Mouse (Mus musculus): ENCODE measurements around the gene Fgd5. TPM values are rescaled to one million over a fixed set of nuclear protein-coding genes. Genes with fewer than 3 reads are reported as not detected.

Fgd5 gene
- polyA plus RNA-seq, 1 experiment = not detected

- Histone ChIP-seq H3K4me3 (no peak overlapping the region), H3ac (ENCODE audit: control insufficient read depth, insufficient read length) (no peak overlapping the region), H3K4me2 (ENCODE audit: low read depth) (no peak overlapping the region), H3K36me3 (ENCODE audit: control insufficient read depth, insufficient read depth) (no peaks in the 10 kb centered on the region), H3K27me3 (ENCODE audit: control insufficient read depth, insufficient read depth, insufficient read length) (peaks cover 72% of the 10 kb centered on the region), H3K79me2 (ENCODE audit: control insufficient read depth, insufficient read depth) (no peaks in the 10 kb centered on the region)
- TF ChIP-seq USF1 (IDR thresholded peaks at IDR 0.05; ENCODE audit: low read depth) = no peak
- TF ChIP-seq REST (IDR thresholded peaks at IDR 0.05; ENCODE audit: insufficient read depth, insufficient read length) = no peak
- TF ChIP-seq TCF12 (IDR thresholded peaks at IDR 0.05; ENCODE audit: insufficient read depth, poor library complexity, severe bottlenecking) = no peak
- TF ChIP-seq E2F4 (IDR thresholded peaks at IDR 0.05; ENCODE audit: insufficient read depth) = no peak
- TF ChIP-seq SRF (IDR thresholded peaks at IDR 0.05; ENCODE audit: control insufficient read depth, insufficient read length, low read depth) = no peak
- no peak for TF ChIP-seq MYOD1 (IDR thresholded peaks at IDR 0.05; ENCODE audit: control insufficient read depth in 1 of 3, insufficient read length in 2 of 3, low read depth in 2 of 3)
- no peak for TF ChIP-seq MAX (IDR thresholded peaks at IDR 0.05; ENCODE audit: low read depth)
- TF ChIP-seq CEBPB (IDR thresholded peaks at IDR 0.05; ENCODE audit: insufficient read depth, poor library complexity, severe bottlenecking) = no peak
- TF ChIP-seq MYOG (IDR thresholded peaks at IDR 0.05; ENCODE audit: control insufficient read depth in 1 of 3, insufficient read depth in 1 of 3, insufficient read length in 2 of 3, low read depth in 2 of 3) = no peak
- no peak for TF ChIP-seq TCF3 (IDR thresholded peaks at IDR 0.05; ENCODE audit: insufficient read length, low read depth)
- no peak for TF ChIP-seq POLR2AphosphoS2 (IDR thresholded peaks at IDR 0.05; ENCODE audit: insufficient read length, low read depth)
- TF ChIP-seq POLR2A (IDR thresholded peaks at IDR 0.05; ENCODE audit: insufficient read length, low read depth) = no peak
These were observed 85.4 kb downstream of the Fgd5 start for GRCm38 (mm10) chr6:92064101-92064500.

- Histone ChIP-seq H3K79me2 (ENCODE audit: control insufficient read depth, insufficient read depth) (no peaks in the 10 kb centered on the region), H3K36me3 (ENCODE audit: control insufficient read depth, insufficient read depth) (no peaks in the 10 kb centered on the region), H3ac (ENCODE audit: control insufficient read depth, insufficient read length) (no peak overlapping the region), H3K27me3 (ENCODE audit: control insufficient read depth, insufficient read depth, insufficient read length) (peaks cover 78% of the 10 kb centered on the region), H3K4me2 (ENCODE audit: low read depth) (no peak overlapping the region), H3K4me3 (no peak overlapping the region)
- TF ChIP-seq SRF (IDR thresholded peaks at IDR 0.05; ENCODE audit: control insufficient read depth, insufficient read length, low read depth) (no peak), POLR2AphosphoS2 (IDR thresholded peaks at IDR 0.05; ENCODE audit: insufficient read length, low read depth) (no peak), TCF12 (IDR thresholded peaks at IDR 0.05; ENCODE audit: insufficient read depth, poor library complexity, severe bottlenecking) (no peak), CEBPB (IDR thresholded peaks at IDR 0.05; ENCODE audit: insufficient read depth, poor library complexity, severe bottlenecking) (no peak), MYOD1 (IDR thresholded peaks at IDR 0.05; ENCODE audit: control insufficient read depth in 1 of 3, insufficient read length in 2 of 3, low read depth in 2 of 3) (peak in 1 of 3 experiments; percentile 24), POLR2A (IDR thresholded peaks at IDR 0.05; ENCODE audit: insufficient read length, low read depth) (no peak)
These were observed 87.2 kb downstream of the Fgd5 start for GRCm38 (mm10) chr6:92065721-92066496.

GRCm38 (mm10) chr6:92067146-92067790 is 88.6 kb downstream of the Fgd5 start:
- TF ChIP-seq MYOG (IDR thresholded peaks at IDR 0.05; ENCODE audit: control insufficient read depth in 1 of 3, insufficient read depth in 1 of 3, insufficient read length in 2 of 3, low read depth in 2 of 3) (no peak), MYOD1 (IDR thresholded peaks at IDR 0.05; ENCODE audit: control insufficient read depth in 1 of 3, insufficient read length in 2 of 3, low read depth in 2 of 3) (no peak), E2F4 (IDR thresholded peaks at IDR 0.05; ENCODE audit: insufficient read depth) (no peak), MAX (IDR thresholded peaks at IDR 0.05; ENCODE audit: low read depth) (no peak), TCF3 (IDR thresholded peaks at IDR 0.05; ENCODE audit: insufficient read length, low read depth) (no peak), REST (IDR thresholded peaks at IDR 0.05; ENCODE audit: insufficient read depth, insufficient read length) (no peak), SRF (IDR thresholded peaks at IDR 0.05; ENCODE audit: control insufficient read depth, insufficient read length, low read depth) (no peak)
- Histone ChIP-seq H3K36me3 (ENCODE audit: control insufficient read depth, insufficient read depth) (no peaks in the 10 kb centered on the region), H3K79me2 (ENCODE audit: control insufficient read depth, insufficient read depth) (no peaks in the 10 kb centered on the region), H3K4me3 (no peak overlapping the region), H3K27me3 (ENCODE audit: control insufficient read depth, insufficient read depth, insufficient read length) (peaks cover 76% of the 10 kb centered on the region), H3K4me2 (ENCODE audit: low read depth) (no peak overlapping the region), H3ac (ENCODE audit: control insufficient read depth, insufficient read length) (no peak overlapping the region)

GRCm38 (mm10) chr6:92071121-92071839 is 92.6 kb downstream of the Fgd5 start:
- Histone ChIP-seq H3K79me2 (ENCODE audit: control insufficient read depth, insufficient read depth) (no peaks in the 10 kb centered on the region), H3K27me3 (ENCODE audit: control insufficient read depth, insufficient read depth, insufficient read length) (peaks cover 69% of the 10 kb centered on the region), H3K4me3 (no peak overlapping the region), H3K36me3 (ENCODE audit: control insufficient read depth, insufficient read depth) (no peaks in the 10 kb centered on the region), H3ac (ENCODE audit: control insufficient read depth, insufficient read length) (no peak overlapping the region), H3K4me2 (ENCODE audit: low read depth) (no peak overlapping the region)
- no peak for TF ChIP-seq MYOD1 (IDR thresholded peaks at IDR 0.05; ENCODE audit: control insufficient read depth in 1 of 3, insufficient read length in 2 of 3, low read depth in 2 of 3)
- TF ChIP-seq TCF12 (IDR thresholded peaks at IDR 0.05; ENCODE audit: insufficient read depth, poor library complexity, severe bottlenecking) = no peak
- TF ChIP-seq USF1 (IDR thresholded peaks at IDR 0.05; ENCODE audit: low read depth) = no peak
